Mouse (Mus musculus) myocyte (in vitro differentiated cells): ENCODE data around the gene Mdh1b. TPM values are rescaled to one million over a fixed set of nuclear protein-coding genes. Genes with fewer than 3 reads are reported as not detected.

Source experiments
- H3K27me3 ChIP-seq: one replicate; pipeline ENCODE4 v1.6.1; 2011; ENCODE audit not compliant: control insufficient read depth, insufficient read depth, insufficient read length
- H3K36me3 ChIP-seq: one replicate; pipeline ENCODE4 v1.6.1; 2011; ENCODE audit not compliant: control insufficient read depth, insufficient read depth
- H3K4me2 ChIP-seq: one replicate; pipeline ENCODE4 v1.6.1; 2011; ENCODE audit warnings: low read depth, control low read depth
- H3K4me3 ChIP-seq: one replicate; pipeline ENCODE4 v1.5.1; 2011; ENCODE audit warnings: mild to moderate bottlenecking, control low read depth, moderate library complexity
- H3K79me2 ChIP-seq: one replicate; pipeline ENCODE4 v1.6.1; 2011; ENCODE audit not compliant: control insufficient read depth, insufficient read depth
- H3ac ChIP-seq: one replicate; pipeline ENCODE4 v1.6.1; 2011; ENCODE audit not compliant: control insufficient read depth, insufficient read length
- CEBPB ChIP-seq: IDR thresholded peaks from 2 replicates; pipeline ENCODE4 v1.6.1; 2011; ENCODE audit warnings: mild to moderate bottlenecking, moderate library complexity; ENCODE audit not compliant: poor library complexity, insufficient read depth, severe bottlenecking
- E2F4 ChIP-seq: IDR thresholded peaks from one replicate; pipeline ENCODE4 v1.6.1; 2011; ENCODE audit warnings: mild to moderate bottlenecking, control low read depth, moderate library complexity; ENCODE audit not compliant: insufficient read depth
- MAX ChIP-seq: IDR thresholded peaks from one replicate; pipeline ENCODE4 v1.6.1; 2011; ENCODE audit warnings: low read depth, mild to moderate bottlenecking, control low read depth
- MYOD1 ChIP-seq, 3 experiments: IDR thresholded peaks; one replicate each; pipeline ENCODE4 v1.6.1; 2011; ENCODE audit warnings: control low read depth in 2 of 3, low read depth in 2 of 3, mild to moderate bottlenecking in 2 of 3, moderate library complexity in 1 of 3; ENCODE audit not compliant: insufficient read length in 2 of 3, control insufficient read depth in 1 of 3
- MYOG ChIP-seq, 3 experiments: IDR thresholded peaks; one replicate each; pipeline ENCODE4 v1.6.1; 2011; ENCODE audit warnings: control low read depth in 2 of 3, low read depth in 2 of 3, mild to moderate bottlenecking in 2 of 3; ENCODE audit not compliant: insufficient read length in 2 of 3, control insufficient read depth in 1 of 3, insufficient read depth in 1 of 3
- POLR2A ChIP-seq: IDR thresholded peaks from one replicate; pipeline ENCODE4 v1.6.1; 2011; ENCODE audit warnings: low read depth, mild to moderate bottlenecking, control low read depth, moderate library complexity; ENCODE audit not compliant: insufficient read length
- POLR2AphosphoS2 ChIP-seq: IDR thresholded peaks from one replicate; pipeline ENCODE4 v1.6.1; 2011; ENCODE audit warnings: low read depth, control low read depth; ENCODE audit not compliant: insufficient read length
- REST ChIP-seq: IDR thresholded peaks from one replicate; pipeline ENCODE4 v1.6.1; 2011; ENCODE audit warnings: mild to moderate bottlenecking, control low read depth, moderate library complexity; ENCODE audit not compliant: insufficient read depth, insufficient read length
- SRF ChIP-seq: IDR thresholded peaks from one replicate; pipeline ENCODE4 v1.6.1; 2011; ENCODE audit warnings: low read depth; ENCODE audit not compliant: control insufficient read depth, insufficient read length
- TCF12 ChIP-seq: IDR thresholded peaks from one replicate; pipeline ENCODE4 v1.6.1; 2011; ENCODE audit warnings: mild to moderate bottlenecking, control low read depth; ENCODE audit not compliant: poor library complexity, insufficient read depth, severe bottlenecking
- TCF3 ChIP-seq: IDR thresholded peaks from one replicate; pipeline ENCODE4 v1.6.1; 2011; ENCODE audit warnings: low read depth, control low read depth; ENCODE audit not compliant: insufficient read length
- USF1 ChIP-seq: IDR thresholded peaks from one replicate; pipeline ENCODE4 v1.6.1; 2011; ENCODE audit warnings: low read depth, mild to moderate bottlenecking, control low read depth, moderate library complexity
- polyA plus RNA-seq: library from polyadenylated mRNA; unstranded; fragments of >200 nt; fragmentation: generic; extraction: Trizol; gene quantifications from one replicate; pipeline ENCODE4 v1.2.1, GENCODE M21; 2012; ENCODE audit warnings: missing spikeins

Mdh1b gene
- polyA plus RNA-seq, 1 experiment: 0.05 TPM

GRCm38 (mm10) chr1:63666089-63666488, 64.0 kb downstream of the Mdh1b start:
- Histone ChIP-seq H3ac (no peak overlapping the region), H3K36me3 (no peaks in the 10 kb centered on the region), H3K79me2 (no peaks in the 10 kb centered on the region), H3K27me3 (no peaks in the 10 kb centered on the region), H3K4me3 (no peak overlapping the region), H3K4me2 (no peak overlapping the region)
- TF ChIP-seq POLR2AphosphoS2: no peak
- TF ChIP-seq POLR2A: no peak
- TF ChIP-seq USF1: no peak
- no peak for TF ChIP-seq TCF12
- TF ChIP-seq MYOG (IDR thresholded peaks at IDR 0.05; ENCODE audit: control insufficient read depth in 1 of 3, insufficient read depth in 1 of 3, insufficient read length in 2 of 3, low read depth in 2 of 3): no peak
- TF ChIP-seq CEBPB: no peak
- TF ChIP-seq REST: no peak
- TF ChIP-seq MYOD1 (IDR thresholded peaks at IDR 0.05; ENCODE audit: control insufficient read depth in 1 of 3, insufficient read length in 2 of 3, low read depth in 2 of 3): no peak
- no peak for TF ChIP-seq TCF3
- TF ChIP-seq E2F4: no peak
- no peak for TF ChIP-seq SRF
- no peak for TF ChIP-seq MAX

DNA sequence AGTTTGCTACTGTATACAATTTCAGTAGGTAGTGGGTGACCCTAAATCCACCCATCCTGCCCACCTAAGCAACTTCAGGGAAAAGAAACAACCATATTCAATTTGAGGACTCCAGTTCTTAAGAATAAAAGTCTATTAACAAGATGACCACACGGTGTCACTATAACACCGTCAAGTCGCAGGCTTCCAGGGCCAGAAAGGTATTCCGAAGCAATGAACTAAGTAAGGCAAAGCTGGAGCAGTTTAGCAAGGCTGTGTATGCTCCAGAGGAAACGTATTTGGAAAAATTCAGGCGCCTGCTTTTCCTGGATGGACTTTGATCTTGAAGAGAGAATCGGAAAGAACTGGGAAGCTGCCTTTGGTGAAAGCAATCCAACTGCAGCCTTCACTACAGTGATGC, 70.5 kb downstream of the Mdh1b start:
- no peaks in the 10 kb centered on the region for H3K36me3 ChIP-seq
- no peak overlapping the region for H3K4me3 ChIP-seq
- H3K4me2 ChIP-seq: no peak overlapping the region
- no peaks in the 10 kb centered on the region for H3K27me3 ChIP-seq
- TF ChIP-seq MYOD1 (IDR thresholded peaks at IDR 0.05; ENCODE audit: control insufficient read depth in 1 of 3, insufficient read length in 2 of 3, low read depth in 2 of 3): no peak
- no peak for TF ChIP-seq MYOG (IDR thresholded peaks at IDR 0.05; ENCODE audit: control insufficient read depth in 1 of 3, insufficient read depth in 1 of 3, insufficient read length in 2 of 3, low read depth in 2 of 3)
- TF ChIP-seq REST: no peak
- no peak for TF ChIP-seq USF1
- no peak for TF ChIP-seq E2F4
- no peak for TF ChIP-seq SRF
- no peak for TF ChIP-seq POLR2A
- TF ChIP-seq CEBPB: no peak
- no peak for TF ChIP-seq POLR2AphosphoS2
- no peak for TF ChIP-seq TCF12
- TF ChIP-seq MAX: no peak
- TF ChIP-seq TCF3: no peak
- no peak overlapping the region for H3ac ChIP-seq
- no peaks in the 10 kb centered on the region for H3K79me2 ChIP-seq

DNA sequence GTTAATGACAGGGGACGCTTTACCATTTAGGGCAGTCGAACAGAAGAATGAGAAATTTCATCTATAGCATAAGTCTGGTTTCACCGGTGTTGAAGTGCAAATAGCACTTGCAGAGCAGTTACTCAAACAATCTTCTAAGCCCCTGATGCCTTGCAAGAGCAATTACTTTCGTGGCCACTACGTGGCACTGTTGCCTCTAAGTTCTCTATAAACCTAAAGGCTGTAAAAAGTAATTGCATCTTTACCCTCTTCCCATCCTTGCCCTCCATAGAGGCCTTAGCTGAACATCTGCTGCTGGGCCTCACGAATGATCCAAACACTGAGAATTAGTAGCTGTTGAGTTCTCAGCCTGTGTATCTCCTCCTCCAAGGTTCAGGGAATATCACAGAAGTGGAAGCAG, 72.1 kb downstream of the Mdh1b start:
- Histone ChIP-seq H3ac (no peak overlapping the region), H3K79me2 (no peaks in the 10 kb centered on the region), H3K36me3 (no peaks in the 10 kb centered on the region), H3K4me3 (no peak overlapping the region), H3K27me3 (no peaks in the 10 kb centered on the region), H3K4me2 (no peak overlapping the region)
- TF ChIP-seq MYOD1 (IDR thresholded peaks at IDR 0.05; ENCODE audit: control insufficient read depth in 1 of 3, insufficient read length in 2 of 3, low read depth in 2 of 3): no peak
- no peak for TF ChIP-seq REST
- no peak for TF ChIP-seq POLR2AphosphoS2
- no peak for TF ChIP-seq E2F4
- TF ChIP-seq MYOG (IDR thresholded peaks at IDR 0.05; ENCODE audit: control insufficient read depth in 1 of 3, insufficient read depth in 1 of 3, insufficient read length in 2 of 3, low read depth in 2 of 3): no peak
- no peak for TF ChIP-seq TCF12
- no peak for TF ChIP-seq POLR2A
- no peak for TF ChIP-seq CEBPB
- TF ChIP-seq TCF3: no peak
- no peak for TF ChIP-seq MAX
- no peak for TF ChIP-seq SRF
- TF ChIP-seq USF1: no peak

Other genes with a start within 250 kb of the Mdh1b start
- not detected for gene Gm39653, start 114.3 kb downstream of the Mdh1b start, polyA plus RNA-seq
- not detected for gene Dytn, start 43.4 kb downstream of the Mdh1b start, polyA plus RNA-seq
- 15.5 TPM for gene Fastkd2, start 296 bp upstream of the Mdh1b start, polyA plus RNA-seq
- gene 4933402D24Rik, start 38.9 kb upstream of the Mdh1b start, polyA plus RNA-seq: 0.05 TPM